Mouse (Mus musculus) intestine, postnatal 0 days (tissue): ENCODE measurements at regions not wholly inside any gene's neighbourhood (a gene's known extent, or its start where the extent isn't known, plus 50 kb on each side); places are given as distances from the start of the nearest gene placed in this dataset.

Experiments used
- ATAC-seq: fragments of 200-750 bp; cut with Nextera tagmentation; 2 replicates; pipeline ENCODE4 v1.8.0; 2017; ENCODE audit warnings: mild to moderate bottlenecking, moderate TSS enrichment, moderate library complexity
- H3K27ac ChIP-seq: fragments of 300-500 bp; sonication (generic); 2 replicates; pipeline ENCODE4 v1.5.1; 2014; ENCODE audit warnings: mild to moderate bottlenecking, low read depth, low read length, moderate library complexity
- H3K27me3 ChIP-seq: fragments of 300-500 bp; sonication (generic); replicated peaks from 2 replicates; pipeline ENCODE4 v1.6.1; 2014; ENCODE audit warnings: low read length, mixed read lengths; ENCODE audit not compliant: control insufficient read depth, insufficient read depth
- H3K36me3 ChIP-seq: fragments of 300-500 bp; sonication (generic); 2 replicates; pipeline ENCODE4 v1.6.1; 2014; ENCODE audit warnings: mild to moderate bottlenecking, moderate library complexity; ENCODE audit not compliant: control insufficient read depth, insufficient read depth
- H3K4me1 ChIP-seq: fragments of 300-500 bp; sonication (generic); replicated peaks from 2 replicates; pipeline ENCODE4 v1.6.1; 2014; ENCODE audit warnings: antibody characterized with exemption, low read length, mixed read lengths; ENCODE audit not compliant: control insufficient read depth, insufficient read depth
- H3K4me2 ChIP-seq: fragments of 300-500 bp; sonication (generic); replicated peaks from 2 replicates; pipeline ENCODE4 v1.6.1; 2014; ENCODE audit warnings: low read depth, mild to moderate bottlenecking, moderate library complexity
- H3K4me3 ChIP-seq: fragments of 300-500 bp; sonication (generic); 2 replicates; pipeline ENCODE4 v1.5.1; 2014; ENCODE audit warnings: low read depth, low read length
- H3K9ac ChIP-seq: fragments of 300-500 bp; sonication (generic); 2 replicates; pipeline ENCODE4 v1.6.1; 2014; ENCODE audit warnings: mild to moderate bottlenecking, low read depth, low read length
- H3K9me3 ChIP-seq: fragments of 300-500 bp; sonication (generic); 2 replicates; pipeline ENCODE4 v1.6.1; 2016; ENCODE audit warnings: mixed run types; ENCODE audit not compliant: control insufficient read depth
- CTCF ChIP-seq: sonication (generic); IDR thresholded peaks from 2 replicates; pipeline ENCODE4 v1.5.1; 2016; ENCODE audit warnings: low read depth, mild to moderate bottlenecking, control low read depth, antibody characterized with exemption, moderate library complexity
- WGBS: fragments of 180-500 bp; shearing (Covaris S2); extraction: QIAGEN DNeasy Blood & Tissue Kit; methylation state at CpG from one replicate; pipeline ENCODE4 v1.1.7; 2014; 5-methylcytosine and 5-hydroxymethylcytosine counted together

- WGBS, result 91% methylated on average over 10 of the region's 10 CpGs
- no peaks in the 10 kb centered on the region for H3K9me3 ChIP-seq
- H3K4me1 ChIP-seq, result no peaks in the 10 kb centered on the region
- H3K4me3 ChIP-seq, result no peak overlapping the region
- H3K9ac ChIP-seq, result no peak overlapping the region
- no peaks in the 10 kb centered on the region for H3K27me3 ChIP-seq
- no peaks in the 10 kb centered on the region for H3K36me3 ChIP-seq
- H3K4me2 ChIP-seq, result no peak overlapping the region
- TF ChIP-seq CTCF, result no peak
- no peak overlapping the region for H3K27ac ChIP-seq
- ATAC-seq, result no peak
Observed at GRCm38 (mm10) chr10:91260416-91260815, 79.3 kb upstream of the Tmpo start.

DNA sequence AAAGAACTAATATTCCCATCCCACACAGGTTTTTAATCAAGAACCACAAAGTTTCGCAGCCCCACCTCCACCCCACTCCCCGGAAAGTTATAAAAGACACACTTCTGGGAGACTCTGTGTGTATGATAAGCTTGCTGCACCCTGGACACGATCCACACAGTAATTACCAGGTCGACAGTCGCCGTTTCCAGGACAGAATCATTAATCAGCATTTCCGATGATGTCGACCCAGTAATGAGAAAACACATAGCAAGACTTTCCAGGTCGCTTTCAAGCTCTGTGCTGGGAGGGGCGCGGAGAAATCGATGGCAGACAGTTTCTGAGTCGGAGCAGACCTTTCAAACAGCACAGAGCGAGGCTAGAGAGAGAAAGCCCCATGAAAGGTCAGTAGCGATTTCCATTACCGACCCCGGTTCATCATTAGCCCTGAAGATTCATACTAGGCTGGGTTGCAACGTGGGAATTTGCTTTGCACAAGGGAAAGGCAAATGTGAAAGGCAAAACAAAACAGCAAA, 68.6 kb upstream of the Tmpo start:
- no peaks in the 10 kb centered on the region for H3K36me3 ChIP-seq
- H3K4me1 ChIP-seq, result no peaks in the 10 kb centered on the region
- peak overlapping the region; percentile 13; the same call in 1 of the 2 replicates for H3K4me3 ChIP-seq
- ATAC-seq, result no peak
- no peak overlapping the region for H3K9ac ChIP-seq
- TF ChIP-seq CTCF, result no peak
- H3K27me3 ChIP-seq, result no peaks in the 10 kb centered on the region
- peak overlapping the region; percentile 37 for H3K4me2 ChIP-seq
- WGBS, result 32% methylated on average over 18 of the region's 18 CpGs
- H3K27ac ChIP-seq, result no peak overlapping the region
- H3K9me3 ChIP-seq, result no peaks in the 10 kb centered on the region

GRCm38 (mm10) chr10:91244297-91244696, 63.2 kb upstream of the Tmpo start:
- Histone ChIP-seq H3K27ac (no peak overlapping the region), H3K36me3 (no peaks in the 10 kb centered on the region), H3K4me2 (no peak overlapping the region), H3K4me1 (no peaks in the 10 kb centered on the region), H3K9ac (no peak overlapping the region), H3K4me3 (no peak overlapping the region), H3K27me3 (no peaks in the 10 kb centered on the region), H3K9me3 (no peaks in the 10 kb centered on the region)
- WGBS, result 75% methylated on average over 3 of the region's 3 CpGs
- TF ChIP-seq CTCF, result peak; percentile 69
- ATAC-seq, result no peak

- TF ChIP-seq CTCF, result no peak
- WGBS, result 71% methylated on average over 5 of the region's 5 CpGs
- Histone ChIP-seq H3K9me3 (no peaks in the 10 kb centered on the region), H3K4me3 (no peak overlapping the region), H3K4me1 (no peaks in the 10 kb centered on the region), H3K27me3 (no peaks in the 10 kb centered on the region), H3K27ac (no peak overlapping the region), H3K36me3 (no peaks in the 10 kb centered on the region), H3K4me2 (no peak overlapping the region), H3K9ac (no peak overlapping the region)
- no peak for ATAC-seq
Observed at GRCm38 (mm10) chr10:91242491-91243046, 61.5 kb upstream of the Tmpo start.

DNA sequence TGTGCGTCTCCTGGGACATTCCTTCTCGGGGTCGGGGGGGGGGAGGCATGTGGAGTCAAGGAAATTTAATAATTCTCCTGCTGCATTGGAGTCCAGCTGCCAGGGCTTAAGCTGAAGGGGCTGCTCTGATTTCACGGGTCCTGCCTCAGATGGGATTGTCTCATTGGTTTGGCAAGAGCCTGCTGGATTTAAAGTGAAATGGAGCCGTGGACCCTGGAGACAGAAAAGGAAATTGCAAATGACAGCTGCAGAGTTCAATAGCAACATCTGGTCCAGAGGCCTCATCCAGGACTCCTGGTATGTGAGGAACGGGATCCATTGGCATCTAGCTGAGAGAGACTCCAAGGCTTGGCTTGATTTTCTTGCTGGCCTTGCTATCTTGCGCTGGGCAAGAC, 60.5 kb upstream of the Tmpo start:
- 54% methylated on average over 7 of the region's 7 CpGs for WGBS
- Histone ChIP-seq H3K4me3 (no peak overlapping the region), H3K4me1 (no peaks in the 10 kb centered on the region)

GRCm38 (mm10) chr10:91240856-91241610, 59.9 kb upstream of the Tmpo start:
- no peak for TF ChIP-seq CTCF
- H3K36me3 ChIP-seq, result no peaks in the 10 kb centered on the region
- no peak overlapping the region for H3K27ac ChIP-seq
- no peak for ATAC-seq
- H3K27me3 ChIP-seq, result no peaks in the 10 kb centered on the region
- H3K4me2 ChIP-seq, result no peak overlapping the region
- H3K9me3 ChIP-seq, result no peaks in the 10 kb centered on the region
- no peaks in the 10 kb centered on the region for H3K4me1 ChIP-seq
- H3K4me3 ChIP-seq, result no peak overlapping the region
- H3K9ac ChIP-seq, result no peak overlapping the region
- WGBS, result 49% methylated on average over 10 of the region's 10 CpGs

More for the DNA sequence above, 60.5 kb upstream of the Tmpo start:
- no peaks in the 10 kb centered on the region for H3K9me3 ChIP-seq
- H3K36me3 ChIP-seq, result no peaks in the 10 kb centered on the region
- TF ChIP-seq CTCF, result no peak
- H3K27me3 ChIP-seq, result no peaks in the 10 kb centered on the region
- H3K27ac ChIP-seq, result no peak overlapping the region
- H3K9ac ChIP-seq, result no peak overlapping the region
- ATAC-seq, result no peak
- no peak overlapping the region for H3K4me2 ChIP-seq
